Mouse (Mus musculus) olfactory bulb, adult 2 months (tissue): ENCODE data around the gene Plekhb1. TPM values are rescaled to one million over a fixed set of nuclear protein-coding genes. Genes with fewer than 3 reads are reported as not detected.

ENCODE experiments used
- H3K27ac ChIP-seq: fragments of 200-500 bp; 2 replicates; pipeline ENCODE4 v1.5.1; 2012; ENCODE audit warnings: low read depth, low read length; ENCODE audit not compliant: insufficient read depth
- H3K4me1 ChIP-seq: fragments of 200-500 bp; 2 replicates; pipeline ENCODE4 v1.6.1; 2012; ENCODE audit warnings: low read length; ENCODE audit not compliant: control insufficient read depth, insufficient read depth
- H3K4me3 ChIP-seq: fragments of 200-500 bp; 2 replicates; pipeline ENCODE4 v1.5.1; 2012; ENCODE audit warnings: mild to moderate bottlenecking, low read depth, low read length, moderate library complexity; ENCODE audit not compliant: insufficient read depth
- CTCF ChIP-seq: fragments of 200-500 bp; IDR thresholded peaks from 2 replicates; pipeline ENCODE4 v1.5.1; 2012; ENCODE audit warnings: low read depth, mild to moderate bottlenecking, low read length, moderate library complexity; ENCODE audit not compliant: insufficient read depth
- POLR2A ChIP-seq: fragments of 200-500 bp; IDR thresholded peaks from 2 replicates; pipeline ENCODE4 v1.6.1; 2012; ENCODE audit warnings: mild to moderate bottlenecking, low read depth, low read length, moderate library complexity; ENCODE audit not compliant: insufficient read depth
- WGBS: fragments of 180-500 bp; shearing (Covaris S2); methylation state at CpG from one replicate; pipeline ENCODE4 v1.1.7; 2018; 5-methylcytosine and 5-hydroxymethylcytosine counted together
- polyA plus RNA-seq: library from polyadenylated mRNA; stranded (reverse); fragments of >200 nt; gene quantifications from 2 replicates; pipeline ENCODE4 v1.2.4, GENCODE M21; 2012; ENCODE audit warnings: low replicate concordance; ENCODE audit not compliant: missing spikeins, insufficient read depth, insufficient read length

The Plekhb1 gene
- polyA plus RNA-seq, 1 experiment = not detected

GRCm38 (mm10) chr7:100663190-100663589, 976 bp upstream of the Plekhb1 start:
- Histone ChIP-seq H3K27ac (no peak overlapping the region), H3K4me3 (no peak overlapping the region), H3K4me1 (0 out of 2 replicates have a peak, but pooled peaks cover 1% of the 10 kb centered on the region)
- under 1% methylated on average over 13 of the region's 13 CpGs for WGBS
- peak; percentile 50; the same call in 1 of the 2 replicates for TF ChIP-seq CTCF
- TF ChIP-seq POLR2A = no peak

- Histone ChIP-seq H3K4me3 (no peak overlapping the region), H3K4me1 (0 out of 2 replicates have a peak, but pooled peaks cover 3% of the 10 kb centered on the region), H3K27ac (no peak overlapping the region)
- WGBS = 93% methylated on average over 7 of the region's 7 CpGs
- no peak for TF ChIP-seq CTCF
- no peak for TF ChIP-seq POLR2A
Measured at GRCm38 (mm10) chr7:100661264-100661663, 950 bp downstream of the Plekhb1 start.

- 35% methylated on average over 18 of the region's 18 CpGs for WGBS
Measured at GRCm38 (mm10) chr7:100658093-100658578, 4.1 kb downstream of the Plekhb1 start.

GRCm38 (mm10) chr7:100656739-100657138, 5.5 kb downstream of the Plekhb1 start:
- TF ChIP-seq POLR2A (no peak), CTCF (no peak)
- peaks cover 7% of the 10 kb centered on the region for H3K4me1 ChIP-seq
- 61% methylated on average over 5 of the region's 5 CpGs for WGBS
- H3K27ac ChIP-seq = 0 out of 2 replicates have a peak overlapping the region, but pooled peaks have one; percentile 12
- H3K4me3 ChIP-seq = 0 out of 2 replicates have a peak overlapping the region, but pooled peaks have one; percentile 6

More at GRCm38 (mm10) chr7:100658093-100658578, 4.1 kb downstream of the Plekhb1 start:
- H3K27ac ChIP-seq = no peak overlapping the region
- TF ChIP-seq POLR2A (no peak), CTCF (no peak)
- peak overlapping the region; percentile 28 for H3K4me3 ChIP-seq
- peaks cover 7% of the 10 kb centered on the region for H3K4me1 ChIP-seq

GRCm38 (mm10) chr7:100654441-100654840, 7.8 kb downstream of the Plekhb1 start:
- H3K4me3 ChIP-seq = no peak overlapping the region
- H3K27ac ChIP-seq = peak overlapping the region; percentile 55; the same call in 1 of the 2 replicates
- WGBS = 83% methylated on average over 8 of the region's 8 CpGs
- peaks cover 7% of the 10 kb centered on the region for H3K4me1 ChIP-seq
- TF ChIP-seq CTCF = no peak
- no peak for TF ChIP-seq POLR2A

DNA sequence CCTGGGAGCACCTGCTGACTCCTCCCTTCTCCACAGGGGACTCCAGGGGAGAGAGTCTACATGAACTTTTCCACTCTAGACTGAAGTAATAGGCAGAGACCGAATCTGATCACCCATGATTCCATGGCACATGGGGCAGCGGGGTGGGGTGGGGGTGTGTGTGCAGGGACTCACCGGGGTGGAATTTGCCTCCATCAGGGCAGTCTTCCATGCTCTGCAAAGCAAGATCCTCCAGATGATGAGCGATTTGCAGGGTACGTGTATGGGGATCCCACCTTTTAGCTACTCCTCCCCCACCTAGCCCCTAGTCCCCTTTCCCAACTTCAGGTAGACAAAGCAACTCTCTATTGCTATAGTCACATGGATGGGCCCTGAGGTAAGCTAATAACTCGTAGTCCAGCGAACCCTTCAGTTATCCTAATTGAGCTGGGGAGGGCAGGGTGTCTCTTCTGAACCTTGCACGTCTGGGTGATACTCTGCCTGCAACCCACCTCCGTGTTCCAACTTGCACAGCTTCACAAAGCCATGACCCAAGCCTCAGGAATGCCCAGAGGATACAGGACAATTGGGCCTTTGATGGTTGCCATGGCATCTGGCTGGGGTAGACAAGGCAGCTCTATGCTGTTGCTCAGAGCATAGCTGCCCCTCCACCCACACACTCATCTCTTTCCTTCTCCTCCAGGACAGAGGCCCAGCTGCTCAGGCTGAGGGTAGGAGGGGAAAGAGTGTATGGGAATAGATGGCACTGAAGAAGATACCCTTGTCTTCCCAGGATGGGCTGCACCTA, 8.5 kb downstream of the Plekhb1 start:
- H3K27ac ChIP-seq = peak overlapping the region; percentile 55
- TF ChIP-seq CTCF (no peak), POLR2A (no peak)
- WGBS = 69% methylated on average over 9 of the region's 9 CpGs
- H3K4me1 ChIP-seq = peaks cover 7% of the 10 kb centered on the region
- no peak overlapping the region for H3K4me3 ChIP-seq

- Histone ChIP-seq H3K4me3 (no peak overlapping the region), H3K27ac (no peak overlapping the region), H3K4me1 (peaks cover 5% of the 10 kb centered on the region)
- 73% methylated on average over 4 of the region's 4 CpGs for whole genome bisulfite sequencing
- TF ChIP-seq POLR2A = no peak
- no peak for TF ChIP-seq CTCF
Measured at GRCm38 (mm10) chr7:100651011-100651410, 11.2 kb downstream of the Plekhb1 start.

DNA sequence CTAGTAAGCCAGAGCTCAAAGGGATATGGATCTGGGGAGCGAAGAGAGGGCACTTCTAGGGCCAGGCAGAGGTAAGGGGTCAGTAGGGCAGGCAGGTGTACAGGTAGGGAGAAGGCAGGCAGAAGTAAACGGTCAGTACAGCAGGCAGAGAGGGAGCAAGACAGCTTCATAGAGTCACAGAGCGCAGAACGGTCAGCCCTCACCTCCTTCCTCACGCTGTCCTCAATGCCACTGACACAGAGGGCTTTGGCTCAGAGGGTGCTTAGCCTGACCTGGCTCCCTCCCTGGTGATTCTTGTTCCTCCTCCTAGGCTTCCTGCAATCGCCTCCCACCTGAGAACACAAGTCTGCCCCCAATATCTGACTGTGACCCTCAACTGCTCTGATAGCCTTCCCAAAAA, 11.8 kb downstream of the Plekhb1 start:
- H3K4me1 ChIP-seq = peaks cover 5% of the 10 kb centered on the region

GRCm38 (mm10) chr7:100649826-100650225, 12.4 kb downstream of the Plekhb1 start:
- peaks cover 5% of the 10 kb centered on the region for H3K4me1 ChIP-seq
- no peak overlapping the region for H3K4me3 ChIP-seq
- WGBS = 89% methylated on average over 8 of the region's 8 CpGs
- no peak for TF ChIP-seq POLR2A
- TF ChIP-seq CTCF = no peak
- H3K27ac ChIP-seq = no peak overlapping the region

More for the DNA sequence above, 11.8 kb downstream of the Plekhb1 start:
- Histone ChIP-seq H3K4me3 (no peak overlapping the region), H3K27ac (no peak overlapping the region)
- 88% methylated on average over 6 of the region's 6 CpGs for WGBS
- TF ChIP-seq CTCF = no peak

GRCm38 (mm10) chr7:100649095-100649494, 13.1 kb downstream of the Plekhb1 start:
- Histone ChIP-seq H3K4me1 (peaks cover 3% of the 10 kb centered on the region), H3K4me3 (no peak overlapping the region), H3K27ac (no peak overlapping the region)
- TF ChIP-seq POLR2A (no peak), CTCF (no peak)
- WGBS = 84% methylated on average over 4 of the region's 4 CpGs
